Mouse (Mus musculus) intestine, embryonic 15.5 days (tissue): ENCODE data around the gene Plxnb1. TPM values are rescaled to one million over a fixed set of nuclear protein-coding genes. Genes with fewer than 3 reads are reported as not detected.

Source experiments
- ATAC-seq: fragments of 200-750 bp; cut with Nextera tagmentation; 2 replicates; pipeline ENCODE4 v1.8.0; 2017; ENCODE audit warnings: moderate TSS enrichment, moderate library complexity
- H3K27ac ChIP-seq: fragments of 300-500 bp; sonication (generic); 2 replicates; pipeline ENCODE4 v1.5.1; 2015; ENCODE audit warnings: mild to moderate bottlenecking, inconsistent platforms
- H3K27me3 ChIP-seq: fragments of 300-500 bp; sonication (generic); replicated peaks from 2 replicates; pipeline ENCODE4 v1.6.1; 2015; ENCODE audit warnings: inconsistent platforms
- H3K36me3 ChIP-seq: fragments of 300-500 bp; sonication (generic); 2 replicates; pipeline ENCODE4 v1.6.1; 2015; ENCODE audit warnings: inconsistent platforms
- H3K4me1 ChIP-seq: fragments of 300-500 bp; sonication (generic); replicated peaks from 2 replicates; pipeline ENCODE4 v1.6.1; 2015; ENCODE audit warnings: inconsistent platforms
- H3K4me2 ChIP-seq: fragments of 300-500 bp; sonication (generic); replicated peaks from 2 replicates; pipeline ENCODE4 v1.6.1; 2015; ENCODE audit warnings: mild to moderate bottlenecking, inconsistent platforms
- H3K4me3 ChIP-seq: fragments of 300-500 bp; sonication (generic); replicated peaks from 2 replicates; pipeline ENCODE4 v1.5.1; 2015; ENCODE audit warnings: inconsistent platforms
- H3K9ac ChIP-seq: fragments of 300-500 bp; sonication (generic); 2 replicates; pipeline ENCODE4 v1.6.1; 2015; ENCODE audit warnings: inconsistent platforms
- H3K9me3 ChIP-seq: fragments of 300-500 bp; sonication (generic); 2 replicates; pipeline ENCODE4 v1.6.1; 2016; ENCODE audit warnings: inconsistent platforms
- WGBS: fragments of 180-500 bp; shearing (Covaris S2); methylation state at CpG from one replicate; pipeline ENCODE4 v1.1.7; 2015; 5-methylcytosine and 5-hydroxymethylcytosine counted together
- polyA plus RNA-seq: library from polyadenylated mRNA; unstranded; fragments of >200 nt; fragmentation: Nextera tagmentation; extraction: Ambion mirVana; gene quantifications from 2 replicates; pipeline ENCODE4 v1.2.1, GENCODE M21; 2015

Gene Plxnb1
- polyA plus RNA-seq, 1 experiment from 2014 or later, result 7.1 TPM

DNA sequence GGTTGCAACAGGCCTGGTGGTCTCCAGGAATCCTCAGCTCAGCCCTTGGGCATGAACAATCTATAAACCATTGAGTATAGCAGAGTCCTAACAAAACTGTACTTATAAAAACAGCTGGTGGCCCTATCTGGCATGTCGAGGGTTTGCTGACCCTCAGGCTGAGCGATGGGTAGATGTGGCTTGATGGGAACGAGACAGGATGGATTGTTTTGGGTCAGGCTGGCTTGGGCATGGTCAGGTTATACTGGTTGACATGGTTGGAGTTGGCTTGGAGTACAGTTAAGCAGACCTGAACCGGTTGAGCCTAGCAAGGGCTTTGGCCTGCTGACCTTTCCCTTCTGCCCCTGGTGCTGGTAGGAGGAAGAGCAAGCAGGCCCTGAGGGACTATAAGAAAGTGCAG lies 15.9 kb downstream of the Plxnb1 start:
- Histone ChIP-seq H3K4me2 (no peak overlapping the region), H3K27me3 (no peaks in the 10 kb centered on the region), H3K27ac (no peak overlapping the region), H3K4me3 (no peak overlapping the region), H3K36me3 (peaks cover 33% of the 10 kb centered on the region), H3K4me1 (no peaks in the 10 kb centered on the region), H3K9me3 (no peaks in the 10 kb centered on the region), H3K9ac (no peak overlapping the region)
- ATAC-seq, result no peak
- WGBS, result 86% methylated on average over 4 of the region's 4 CpGs

DNA sequence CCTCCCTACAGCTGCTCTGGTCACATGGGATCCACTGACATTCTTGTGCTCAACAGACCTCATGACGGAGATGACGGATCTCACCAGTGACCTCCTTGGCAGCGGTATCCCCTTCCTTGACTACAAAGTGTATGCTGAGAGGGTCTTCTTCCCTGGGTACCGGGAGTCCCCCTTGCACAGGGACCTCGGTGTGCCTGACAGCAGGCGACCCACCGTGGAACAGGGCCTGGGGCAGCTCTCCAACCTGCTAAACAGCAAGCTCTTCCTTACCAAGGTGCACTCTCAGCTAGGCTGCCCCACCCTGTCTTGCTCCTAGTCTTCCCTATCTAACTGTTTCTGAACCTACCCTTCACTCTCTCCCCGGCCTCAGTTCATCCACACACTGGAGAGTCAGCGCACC lies 16.4 kb downstream of the Plxnb1 start:
- H3K4me2 ChIP-seq, result no peak overlapping the region
- no peaks in the 10 kb centered on the region for H3K9me3 ChIP-seq
- H3K4me1 ChIP-seq, result no peaks in the 10 kb centered on the region
- WGBS, result 91% methylated on average over 9 of the region's 9 CpGs
- H3K36me3 ChIP-seq, result peaks cover 33% of the 10 kb centered on the region
- no peak overlapping the region for H3K27ac ChIP-seq
- H3K9ac ChIP-seq, result no peak overlapping the region
- no peaks in the 10 kb centered on the region for H3K27me3 ChIP-seq
- H3K4me3 ChIP-seq, result no peak overlapping the region
- ATAC-seq, result no peak

DNA sequence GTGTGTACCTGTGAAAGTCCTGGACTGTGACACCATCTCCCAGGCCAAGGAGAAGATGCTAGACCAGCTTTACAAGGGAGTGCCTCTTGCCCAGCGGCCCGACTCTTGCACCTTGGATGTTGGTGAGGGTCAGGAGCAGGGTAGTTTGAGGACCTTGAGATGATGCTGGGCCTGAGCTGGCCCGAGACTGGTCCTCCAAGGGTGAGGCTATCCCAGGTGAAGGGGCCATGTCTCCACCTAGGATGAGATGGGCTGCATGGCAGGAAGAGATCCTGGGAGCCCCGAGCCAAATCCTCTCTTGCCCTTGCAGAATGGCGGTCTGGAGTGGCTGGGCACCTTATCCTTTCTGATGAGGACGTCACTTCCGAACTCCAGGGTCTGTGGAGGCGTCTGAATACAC lies 18.1 kb downstream of the Plxnb1 start:
- 91% methylated on average over 8 of the region's 8 CpGs for WGBS
- no peak for ATAC-seq
- Histone ChIP-seq H3K27ac (no peak overlapping the region), H3K9ac (no peak overlapping the region), H3K27me3 (no peaks in the 10 kb centered on the region), H3K4me2 (no peak overlapping the region), H3K36me3 (peaks cover 39% of the 10 kb centered on the region), H3K9me3 (no peaks in the 10 kb centered on the region), H3K4me1 (no peaks in the 10 kb centered on the region), H3K4me3 (no peak overlapping the region)

DNA sequence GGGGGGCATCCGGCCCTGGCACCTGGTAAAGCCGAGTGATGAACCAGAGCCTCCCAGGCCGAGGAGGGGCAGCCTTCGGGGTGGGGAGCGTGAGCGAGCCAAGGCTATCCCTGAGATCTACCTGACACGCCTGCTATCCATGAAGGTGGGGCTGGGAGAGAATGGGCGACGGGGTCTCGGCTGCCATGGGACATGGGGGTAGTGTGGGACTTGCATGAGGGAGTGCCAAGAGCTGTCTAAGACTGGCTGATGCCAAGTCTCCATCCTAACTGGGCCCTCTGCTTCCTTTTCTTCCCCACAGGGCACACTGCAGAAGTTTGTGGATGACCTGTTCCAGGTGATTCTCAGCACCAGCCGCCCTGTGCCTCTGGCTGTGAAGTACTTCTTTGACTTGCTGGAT lies 19.1 kb downstream of the Plxnb1 start:
- no peaks in the 10 kb centered on the region for H3K27me3 ChIP-seq
- no peak overlapping the region for H3K9ac ChIP-seq
- no peak overlapping the region for H3K4me3 ChIP-seq
- H3K4me2 ChIP-seq, result no peak overlapping the region
- no peaks in the 10 kb centered on the region for H3K9me3 ChIP-seq
- no peak overlapping the region for H3K27ac ChIP-seq
- ATAC-seq, result no peak
- 91% methylated on average over 11 of the region's 11 CpGs for whole genome bisulfite sequencing
- H3K4me1 ChIP-seq, result no peaks in the 10 kb centered on the region
- peaks cover 41% of the 10 kb centered on the region for H3K36me3 ChIP-seq

DNA sequence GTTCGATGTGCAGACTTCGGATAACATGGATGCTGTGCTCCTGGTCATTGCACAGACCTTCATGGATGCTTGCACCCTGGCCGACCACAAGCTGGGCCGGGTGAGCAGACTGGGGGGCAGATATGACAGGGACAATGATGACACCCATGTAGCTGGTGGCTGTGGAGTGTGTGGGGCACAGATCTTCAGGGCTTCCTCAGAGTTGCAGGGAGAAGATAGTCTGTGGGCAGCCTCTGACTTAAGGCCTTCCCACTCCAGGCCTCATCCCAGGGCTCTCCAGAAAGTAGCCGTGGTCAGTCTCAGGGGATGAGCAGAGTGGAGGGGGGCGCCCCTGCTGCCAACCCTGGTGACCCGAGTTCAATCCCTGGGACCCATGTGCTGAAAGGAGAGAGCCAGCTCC lies 19.7 kb downstream of the Plxnb1 start:
- H3K36me3 ChIP-seq, result peaks cover 37% of the 10 kb centered on the region
- no peak for ATAC-seq
- H3K27me3 ChIP-seq, result no peaks in the 10 kb centered on the region
- no peaks in the 10 kb centered on the region for H3K4me1 ChIP-seq
- H3K9me3 ChIP-seq, result no peaks in the 10 kb centered on the region
- H3K4me3 ChIP-seq, result no peak overlapping the region
- H3K9ac ChIP-seq, result no peak overlapping the region
- no peak overlapping the region for H3K4me2 ChIP-seq
- 89% methylated on average over 7 of the region's 7 CpGs for WGBS
- H3K27ac ChIP-seq, result no peak overlapping the region

DNA sequence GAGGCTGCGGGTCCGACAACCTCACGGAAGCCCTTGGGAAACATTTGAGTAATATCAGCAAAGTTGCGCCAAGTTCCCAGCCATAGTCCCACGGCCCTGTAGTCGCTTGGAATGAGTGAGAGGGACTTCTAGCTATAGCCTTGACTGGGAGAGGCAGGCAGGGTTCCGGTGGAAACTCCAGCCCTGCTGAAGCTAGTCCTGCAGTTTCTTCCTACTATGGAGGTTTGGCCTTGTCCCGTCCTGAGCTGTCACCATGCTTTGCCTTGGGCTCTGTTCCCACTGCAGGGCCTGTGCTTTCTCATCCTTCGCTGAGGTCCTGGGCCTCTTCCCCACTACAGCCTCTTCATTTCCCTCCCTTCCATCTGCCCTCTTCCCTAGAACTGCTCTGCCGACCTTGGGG lies 21.0 kb downstream of the Plxnb1 start:
- H3K4me2 ChIP-seq, result no peak overlapping the region
- ATAC-seq, result no peak
- 90% methylated on average over 10 of the region's 10 CpGs for WGBS
- no peaks in the 10 kb centered on the region for H3K9me3 ChIP-seq
- H3K27ac ChIP-seq, result no peak overlapping the region
- peaks cover 32% of the 10 kb centered on the region for H3K36me3 ChIP-seq
- H3K9ac ChIP-seq, result no peak overlapping the region
- H3K27me3 ChIP-seq, result no peaks in the 10 kb centered on the region
- no peak overlapping the region for H3K4me3 ChIP-seq
- no peaks in the 10 kb centered on the region for H3K4me1 ChIP-seq

DNA sequence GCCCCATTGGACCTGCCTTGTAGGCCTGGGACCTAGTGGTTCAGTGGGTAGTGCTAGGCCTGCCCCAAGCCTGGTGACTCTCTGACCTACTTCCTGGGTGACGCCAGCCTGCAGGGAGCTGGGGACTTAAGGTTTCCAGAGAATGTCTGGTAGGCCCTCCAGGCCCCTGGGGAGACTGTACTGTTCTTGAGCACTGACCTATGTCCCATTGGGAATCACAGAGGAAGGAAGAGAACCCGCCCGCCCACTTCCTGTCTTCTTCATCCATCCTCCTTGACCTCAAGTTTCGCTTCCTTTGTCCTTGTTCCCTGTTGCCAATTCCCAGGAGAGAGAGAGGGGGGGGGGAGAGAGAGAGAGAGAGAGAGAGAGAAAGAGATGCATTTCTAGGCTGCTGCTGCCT lies 22.9 kb downstream of the Plxnb1 start:
- Histone ChIP-seq H3K27me3 (no peaks in the 10 kb centered on the region), H3K27ac (no peak overlapping the region), H3K4me1 (no peaks in the 10 kb centered on the region), H3K36me3 (peaks cover 22% of the 10 kb centered on the region), H3K4me3 (no peak overlapping the region), H3K9me3 (no peaks in the 10 kb centered on the region), H3K4me2 (no peak overlapping the region), H3K9ac (no peak overlapping the region)
- no peak for ATAC-seq
- 90% methylated on average over 4 of the region's 4 CpGs for WGBS

DNA sequence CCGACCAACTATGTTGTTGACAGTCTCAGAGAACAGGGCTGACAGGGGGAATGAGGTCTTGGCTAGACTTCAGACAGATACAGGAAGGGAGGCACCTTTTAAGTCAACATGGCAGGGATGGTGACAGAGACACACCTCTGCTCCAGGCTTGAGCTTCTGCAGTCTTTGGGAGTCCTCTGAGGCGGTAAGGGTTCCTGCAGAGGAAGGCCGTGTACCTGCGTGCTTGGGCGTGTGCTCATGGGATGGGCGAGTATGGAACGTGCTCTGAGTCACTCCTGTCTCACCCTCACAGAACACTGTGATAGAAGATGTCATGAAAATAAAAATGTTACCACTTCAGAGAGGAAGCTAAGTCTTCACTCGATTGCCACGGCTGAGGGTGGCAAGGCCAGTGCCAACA lies 24.4 kb downstream of the Plxnb1 start:
- H3K4me2 ChIP-seq, result no peak overlapping the region
- peaks cover 22% of the 10 kb centered on the region; the same call in 1 of the 2 replicates for H3K36me3 ChIP-seq
- H3K9me3 ChIP-seq, result no peaks in the 10 kb centered on the region
- H3K27me3 ChIP-seq, result no peaks in the 10 kb centered on the region
- no peak overlapping the region for H3K9ac ChIP-seq
- no peak overlapping the region for H3K27ac ChIP-seq
- no peak overlapping the region for H3K4me3 ChIP-seq
- WGBS, result 88% methylated on average over 9 of the region's 9 CpGs
- peak; percentile 48; the same call in 1 of the 2 replicates for ATAC-seq
- H3K4me1 ChIP-seq, result no peaks in the 10 kb centered on the region

DNA sequence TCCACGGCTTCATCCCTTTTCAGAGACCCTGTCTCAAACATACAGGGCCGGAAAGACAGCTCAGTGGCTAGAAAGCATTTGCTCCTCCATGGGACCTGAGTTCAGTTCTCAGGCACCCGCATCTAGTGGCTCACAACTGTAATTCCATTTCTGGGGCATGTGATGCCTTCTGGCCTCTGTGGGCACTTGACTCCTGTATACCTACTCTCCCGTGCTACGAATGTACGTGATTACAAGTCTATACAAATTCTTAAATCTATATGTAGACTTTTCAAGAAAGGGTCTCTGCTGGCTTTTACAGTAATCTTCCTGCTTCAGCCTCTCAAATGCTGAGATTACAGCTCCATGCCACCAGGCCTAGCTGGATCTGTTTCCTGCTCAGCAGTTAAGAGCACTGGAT lies 25.8 kb downstream of the Plxnb1 start:
- no peaks in the 10 kb centered on the region for H3K9me3 ChIP-seq
- no peak for ATAC-seq
- H3K27ac ChIP-seq, result no peak overlapping the region
- H3K4me1 ChIP-seq, result no peaks in the 10 kb centered on the region
- 90% methylated on average over 6 of the region's 6 CpGs for WGBS
- H3K4me3 ChIP-seq, result no peak overlapping the region
- H3K4me2 ChIP-seq, result no peak overlapping the region
- H3K27me3 ChIP-seq, result no peaks in the 10 kb centered on the region
- H3K9ac ChIP-seq, result no peak overlapping the region
- H3K36me3 ChIP-seq, result peaks cover 16% of the 10 kb centered on the region; the same call in 1 of the 2 replicates

DNA sequence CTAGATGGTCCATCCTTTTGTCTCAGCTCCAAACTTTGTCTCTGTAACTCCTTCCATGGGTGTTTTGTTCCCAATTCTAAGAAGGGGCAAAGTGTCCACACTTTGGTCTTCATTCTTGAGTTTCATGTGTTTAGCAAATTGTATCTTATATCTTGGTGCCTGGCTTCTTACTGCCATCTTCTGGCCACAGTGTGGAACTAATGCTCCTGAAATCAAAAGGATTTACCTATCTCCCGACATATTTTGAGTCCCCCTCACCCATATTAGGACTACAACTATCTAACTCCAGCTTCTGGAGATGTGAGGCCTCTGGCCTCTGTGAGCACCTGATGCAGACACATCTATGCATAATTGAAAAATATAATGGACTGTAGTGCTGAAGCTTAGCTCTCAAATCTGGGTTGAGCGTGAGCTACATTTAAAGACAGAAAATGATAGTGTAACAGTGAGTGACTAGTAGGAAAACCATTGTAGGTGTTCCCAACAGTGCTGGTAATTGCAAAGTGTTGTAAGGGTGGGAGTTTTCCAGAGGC lies 27.4 kb downstream of the Plxnb1 start:
- Histone ChIP-seq H3K4me1 (no peaks in the 10 kb centered on the region), H3K27me3 (no peaks in the 10 kb centered on the region), H3K9me3 (no peaks in the 10 kb centered on the region), H3K4me2 (no peak overlapping the region), H3K4me3 (no peak overlapping the region), H3K36me3 (0 out of 2 replicates have a peak, but pooled peaks cover 9% of the 10 kb centered on the region), H3K27ac (no peak overlapping the region), H3K9ac (no peak overlapping the region)
- WGBS, result 48% methylated on average over 2 of the region's 2 CpGs
- ATAC-seq, result no peak

DNA sequence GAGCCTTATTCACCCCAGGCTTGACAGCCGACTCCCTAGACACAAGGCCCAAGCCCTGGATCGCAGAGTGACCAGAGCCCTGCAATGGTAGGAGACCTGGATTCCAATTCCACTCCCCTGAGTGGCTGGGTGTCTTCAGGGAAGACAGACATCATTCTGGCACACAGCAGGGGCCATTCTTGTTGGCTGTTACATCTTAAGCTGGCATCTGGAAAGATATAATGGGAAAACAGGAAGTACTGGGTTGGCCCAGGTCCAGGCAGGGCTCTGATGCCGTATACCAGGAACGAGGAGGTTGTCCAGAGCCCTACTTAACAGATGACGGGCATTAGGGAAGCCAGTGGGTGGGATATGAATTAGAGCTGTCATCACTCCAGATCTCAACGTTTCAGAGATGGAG lies 28.1 kb downstream of the Plxnb1 start:
- H3K36me3 ChIP-seq, result 0 out of 2 replicates have a peak, but pooled peaks cover 6% of the 10 kb centered on the region
- no peaks in the 10 kb centered on the region for H3K27me3 ChIP-seq
- H3K9me3 ChIP-seq, result no peaks in the 10 kb centered on the region
- H3K9ac ChIP-seq, result no peak overlapping the region
- no peak for ATAC-seq
- H3K4me1 ChIP-seq, result no peaks in the 10 kb centered on the region
- no peak overlapping the region for H3K4me3 ChIP-seq
- 39% methylated on average over 6 of the region's 6 CpGs for WGBS
- H3K27ac ChIP-seq, result no peak overlapping the region
- no peak overlapping the region for H3K4me2 ChIP-seq

DNA sequence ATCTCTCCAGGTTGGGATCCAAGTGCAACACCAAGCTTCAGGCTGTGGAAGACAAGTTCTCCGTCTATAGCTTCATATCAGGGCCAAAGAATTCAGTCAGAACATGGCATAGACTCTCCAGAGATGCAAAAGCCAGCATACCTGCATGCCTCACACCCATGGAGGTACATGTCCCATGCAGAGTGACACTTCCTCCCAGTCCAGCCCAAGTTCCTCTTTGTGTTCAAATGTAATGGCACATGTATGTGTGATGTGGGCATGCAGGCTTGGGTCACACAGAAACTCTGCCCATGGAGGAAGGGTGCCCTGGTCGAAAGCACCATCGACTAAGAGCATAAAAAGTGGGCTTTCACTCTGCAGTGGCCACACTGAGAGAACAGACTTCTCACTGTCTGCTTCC lies 29.0 kb downstream of the Plxnb1 start:
- no peak for ATAC-seq
- no peak overlapping the region for H3K4me2 ChIP-seq
- H3K4me1 ChIP-seq, result no peaks in the 10 kb centered on the region
- WGBS, result 81% methylated on average over 3 of the region's 3 CpGs
- H3K4me3 ChIP-seq, result no peak overlapping the region
- no peak overlapping the region for H3K9ac ChIP-seq
- H3K36me3 ChIP-seq, result no peaks in the 10 kb centered on the region
- H3K27me3 ChIP-seq, result no peaks in the 10 kb centered on the region
- H3K9me3 ChIP-seq, result no peaks in the 10 kb centered on the region
- H3K27ac ChIP-seq, result no peak overlapping the region

DNA sequence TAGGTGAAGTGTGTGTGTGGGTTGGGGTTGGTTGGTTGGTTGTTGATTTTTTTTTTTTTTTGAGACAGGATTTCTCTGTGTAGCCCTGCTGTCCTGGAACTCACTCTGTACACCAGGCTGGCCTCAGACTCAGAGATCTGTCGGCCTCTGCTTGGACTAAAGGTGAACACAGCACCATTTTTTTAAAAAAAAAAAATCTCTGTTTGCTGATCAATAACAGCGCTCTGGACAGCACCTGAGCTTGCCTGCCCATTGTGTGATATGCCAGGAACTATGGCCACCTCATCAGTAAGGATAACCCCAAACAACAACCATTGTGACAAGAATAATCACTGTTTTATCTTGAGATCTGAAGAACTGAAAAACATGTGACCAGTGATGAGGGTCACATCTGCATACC lies 29.9 kb downstream of the Plxnb1 start:
- Histone ChIP-seq H3K27ac (no peak overlapping the region), H3K27me3 (no peaks in the 10 kb centered on the region), H3K4me2 (no peak overlapping the region), H3K9ac (no peak overlapping the region), H3K4me1 (no peaks in the 10 kb centered on the region), H3K9me3 (no peaks in the 10 kb centered on the region), H3K36me3 (no peaks in the 10 kb centered on the region), H3K4me3 (no peak overlapping the region)
- WGBS, result 62% methylated on average over 2 of the region's 2 CpGs
- no peak for ATAC-seq
